Mouse (Mus musculus): ENCODE measurements around the gene Acrbp. TPM values are rescaled to one million over a fixed set of nuclear protein-coding genes. Genes with fewer than 3 reads are reported as not detected.
"Not testable (repeated sequence)": the region's sequence is repeated elsewhere in the genome, so short reads cannot be mapped to it uniquely, and the experiment has no call there.

The Acrbp gene
- polyA plus RNA-seq, 1 experiment from 2014 or later: 10.6 TPM

DNA sequence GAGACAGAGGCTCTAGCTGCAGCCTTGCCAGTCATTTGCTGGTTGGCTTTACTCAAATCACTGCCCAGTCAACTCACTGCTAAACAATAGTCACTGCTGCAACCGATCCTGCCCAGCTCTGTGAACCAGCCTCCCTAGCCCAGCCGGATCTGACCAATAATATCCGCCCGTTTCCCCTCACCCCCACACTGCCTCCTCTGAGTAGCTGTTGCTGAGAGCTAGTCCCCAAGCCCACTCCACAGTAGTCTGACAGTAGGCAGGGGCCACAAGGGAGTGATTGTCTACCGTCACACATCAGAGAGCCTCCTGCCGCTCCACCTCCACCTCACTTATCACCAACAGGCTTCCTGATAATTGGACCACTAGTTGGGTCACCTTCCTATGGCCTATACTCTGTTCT is 12.0 kb downstream of the Acrbp start:
- Histone ChIP-seq H3K9ac (ENCODE audit: low read depth, low read length) (0 out of 2 replicates have a peak overlapping the region, but pooled peaks have one; percentile 37), H3K4me2 (ENCODE audit: low read depth, low read length) (no peak overlapping the region), H3K27ac (ENCODE audit: low read length) (no peak overlapping the region), H3K27me3 (replicated peaks; ENCODE audit: control insufficient read depth, insufficient read depth, low read length) (no peaks in the 10 kb centered on the region), H3K4me3 (ENCODE audit: low read length) (no peak overlapping the region), H3K9me3 (ENCODE audit: control insufficient read depth, low read length) (no peaks in the 10 kb centered on the region), H3K4me1 (ENCODE audit: control insufficient read depth, insufficient read depth, low read length) (0 out of 2 replicates have a peak, but pooled peaks cover 6% of the 10 kb centered on the region), H3K36me3 (ENCODE audit: control insufficient read depth, insufficient read depth, low read length) (no peaks in the 10 kb centered on the region)
- 41% methylated on average over 6 of the region's 6 CpGs for WGBS
- ATAC-seq: no peak

GRCm38 (mm10) chr6:125062511-125062910 is 13.0 kb downstream of the Acrbp start:
- H3K9ac ChIP-seq (ENCODE audit: low read depth, low read length): no peak overlapping the region
- no peak for ATAC-seq

DNA sequence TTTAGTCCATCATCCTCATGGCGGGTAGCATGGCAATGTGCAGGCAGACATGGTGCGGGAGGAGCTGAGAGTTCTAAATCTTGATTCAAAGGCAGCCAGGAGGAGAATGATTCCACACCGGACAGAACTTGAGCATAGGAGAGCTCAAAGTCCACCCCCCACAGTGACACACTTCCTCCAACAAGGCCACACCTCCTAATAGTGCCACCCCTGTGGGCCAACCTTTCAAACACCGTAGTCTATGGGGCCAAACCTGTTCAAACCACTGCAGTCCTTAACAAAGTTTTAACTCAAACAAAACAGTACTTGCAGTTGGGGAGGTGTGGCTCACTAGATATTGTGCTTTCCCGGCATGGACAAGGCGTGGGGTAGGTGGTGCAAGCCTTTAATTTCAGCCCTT is 14.4 kb downstream of the Acrbp start:
- ATAC-seq: no peak
- H3K4me3 ChIP-seq (ENCODE audit: low read length): no peak overlapping the region
- 0 out of 2 replicates have a peak, but pooled peaks cover 6% of the 10 kb centered on the region for H3K4me1 ChIP-seq (ENCODE audit: control insufficient read depth, insufficient read depth, low read length)
- no peak overlapping the region for H3K4me2 ChIP-seq (ENCODE audit: low read depth, low read length)
- no peak overlapping the region for H3K27ac ChIP-seq (ENCODE audit: low read length)
- no peaks in the 10 kb centered on the region for H3K36me3 ChIP-seq (ENCODE audit: control insufficient read depth, insufficient read depth, low read length)
- no peaks in the 10 kb centered on the region for H3K9me3 ChIP-seq (ENCODE audit: control insufficient read depth, low read length)
- WGBS: 67% methylated on average over 6 of the region's 6 CpGs
- no peak overlapping the region for H3K9ac ChIP-seq (ENCODE audit: low read depth, low read length)
- no peaks in the 10 kb centered on the region for H3K27me3 ChIP-seq (replicated peaks; ENCODE audit: control insufficient read depth, insufficient read depth, low read length)

More at GRCm38 (mm10) chr6:125062511-125062910, 13.0 kb downstream of the Acrbp start:
- Histone ChIP-seq H3K4me3 (ENCODE audit: low read length) (no peak overlapping the region), H3K36me3 (ENCODE audit: control insufficient read depth, insufficient read depth, low read length) (no peaks in the 10 kb centered on the region), H3K27me3 (replicated peaks; ENCODE audit: control insufficient read depth, insufficient read depth, low read length) (no peaks in the 10 kb centered on the region), H3K9me3 (ENCODE audit: control insufficient read depth, low read length) (no peaks in the 10 kb centered on the region), H3K27ac (ENCODE audit: low read length) (no peak overlapping the region), H3K4me1 (ENCODE audit: control insufficient read depth, insufficient read depth, low read length) (0 out of 2 replicates have a peak, but pooled peaks cover 6% of the 10 kb centered on the region), H3K4me2 (ENCODE audit: low read depth, low read length) (no peak overlapping the region)
- WGBS: 83% methylated on average over 5 of the region's 5 CpGs

GRCm38 (mm10) chr6:125065223-125065622 is 15.7 kb downstream of the Acrbp start:
- H3K4me2 ChIP-seq (ENCODE audit: low read depth, low read length); H3K4me1 ChIP-seq (ENCODE audit: control insufficient read depth, insufficient read depth, low read length); H3K27me3 ChIP-seq (replicated peaks; ENCODE audit: control insufficient read depth, insufficient read depth, low read length); H3K9ac ChIP-seq (ENCODE audit: low read depth, low read length); H3K27ac ChIP-seq (ENCODE audit: low read length); ATAC-seq; H3K36me3 ChIP-seq (ENCODE audit: control insufficient read depth, insufficient read depth, low read length); H3K9me3 ChIP-seq (ENCODE audit: control insufficient read depth, low read length); H3K4me3 ChIP-seq (ENCODE audit: low read length): not testable (repeated sequence)
- WGBS: no CpG with 5 or more reads among the region's 1 CpGs

- peak; percentile 52 for ATAC-seq
- no peaks in the 10 kb centered on the region for H3K36me3 ChIP-seq (ENCODE audit: control insufficient read depth, insufficient read depth, low read length)
- H3K9ac ChIP-seq (ENCODE audit: low read depth, low read length): peak within 1 kb of the TSS; percentile 56
- no peaks in the 10 kb centered on the region for H3K27me3 ChIP-seq (replicated peaks; ENCODE audit: control insufficient read depth, insufficient read depth, low read length)
- peak within 1 kb of the TSS; percentile 37 for H3K4me3 ChIP-seq (ENCODE audit: low read length)
- H3K27ac ChIP-seq (ENCODE audit: low read length): no peak within 1 kb of the TSS
- 45% methylated on average over 8 of the region's 8 CpGs for WGBS
- no peaks in the 10 kb centered on the region for H3K9me3 ChIP-seq (ENCODE audit: control insufficient read depth, low read length)
- peaks cover 9% of the 10 kb centered on the region for H3K4me1 ChIP-seq (ENCODE audit: control insufficient read depth, insufficient read depth, low read length)
- H3K4me2 ChIP-seq (ENCODE audit: low read depth, low read length): peak within 1 kb of the TSS; percentile 43
These were observed 18.1 kb downstream of the Acrbp start, which contains the start of gene Lpar5 for GRCm38 (mm10) chr6:125067571-125067995. Gene Lpar5, plus strand, starts transcription at chr6:125067920.

- Histone ChIP-seq H3K4me2 (ENCODE audit: low read depth, low read length) (peak overlapping the region; percentile 36), H3K4me1 (ENCODE audit: control insufficient read depth, insufficient read depth, low read length) (peaks cover 9% of the 10 kb centered on the region), H3K4me3 (ENCODE audit: low read length) (peak overlapping the region; percentile 11), H3K36me3 (ENCODE audit: control insufficient read depth, insufficient read depth, low read length) (no peaks in the 10 kb centered on the region), H3K9me3 (ENCODE audit: control insufficient read depth, low read length) (no peaks in the 10 kb centered on the region), H3K27ac (ENCODE audit: low read length) (peak overlapping the region; percentile 91), H3K9ac (ENCODE audit: low read depth, low read length) (peak overlapping the region; percentile 25), H3K27me3 (replicated peaks; ENCODE audit: control insufficient read depth, insufficient read depth, low read length) (no peaks in the 10 kb centered on the region)
- peak; percentile 93 for ATAC-seq
- WGBS: 75% methylated on average over 18 of the region's 18 CpGs
These were observed 21.8 kb downstream of the Acrbp start for GRCm38 (mm10) chr6:125071170-125071895.

DNA sequence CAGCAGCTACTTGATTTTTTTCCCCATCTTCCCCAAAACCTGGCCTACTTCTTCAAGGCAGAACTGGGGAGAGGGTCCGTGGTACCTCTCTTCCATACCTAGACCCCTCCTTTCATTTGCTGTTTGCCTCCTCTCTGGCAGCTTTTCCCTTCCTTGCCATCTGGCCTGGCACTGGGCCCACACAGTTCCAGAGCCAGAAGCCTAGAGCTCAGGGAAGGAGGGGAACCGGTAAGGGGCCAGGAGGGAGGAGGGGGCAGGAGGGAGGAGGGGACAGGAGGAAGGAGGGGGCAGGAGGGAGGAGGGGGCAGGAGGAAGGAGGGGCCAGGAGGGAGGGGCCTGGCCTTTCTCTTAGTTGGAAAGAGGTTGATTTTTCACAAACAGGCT is 22.4 kb downstream of the Acrbp start:
- Histone ChIP-seq H3K9ac (ENCODE audit: low read depth, low read length) (peak overlapping the region; percentile 25), H3K9me3 (ENCODE audit: control insufficient read depth, low read length) (no peaks in the 10 kb centered on the region), H3K27ac (ENCODE audit: low read length) (peak overlapping the region; percentile 91), H3K4me3 (ENCODE audit: low read length) (peak overlapping the region; percentile 11; the same call in 1 of the 2 replicates), H3K36me3 (ENCODE audit: control insufficient read depth, insufficient read depth, low read length) (no peaks in the 10 kb centered on the region), H3K4me1 (ENCODE audit: control insufficient read depth, insufficient read depth, low read length) (peaks cover 9% of the 10 kb centered on the region), H3K27me3 (replicated peaks; ENCODE audit: control insufficient read depth, insufficient read depth, low read length) (no peaks in the 10 kb centered on the region), H3K4me2 (ENCODE audit: low read depth, low read length) (peak overlapping the region; percentile 36)
- ATAC-seq: peak; percentile 10; the same call in 1 of the 2 replicates
- WGBS: 21% methylated on average over 1 of the region's 2 CpGs

DNA sequence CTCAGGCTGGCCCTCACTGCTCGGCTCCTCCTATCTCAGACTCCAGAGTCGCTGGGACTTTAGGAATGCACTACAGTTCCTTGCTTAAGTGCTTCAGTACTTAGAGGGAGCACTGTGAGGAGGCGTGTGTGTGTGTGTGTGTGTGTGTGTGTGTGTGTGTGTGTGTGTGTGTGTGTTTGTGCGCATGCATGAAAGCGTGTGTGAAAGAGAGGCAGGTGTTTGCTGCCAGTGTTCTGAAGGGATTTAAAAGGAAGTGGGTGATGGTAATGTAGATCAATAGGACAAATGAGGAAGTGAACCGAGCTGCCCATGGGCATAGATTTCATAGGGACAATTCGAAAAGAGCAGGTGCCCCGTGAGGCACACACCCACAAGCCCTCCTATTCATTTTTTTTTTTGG is 24.3 kb downstream of the Acrbp start:
- H3K4me3 ChIP-seq (ENCODE audit: low read length): no peak overlapping the region
- H3K36me3 ChIP-seq (ENCODE audit: control insufficient read depth, insufficient read depth, low read length): no peaks in the 10 kb centered on the region
- H3K27ac ChIP-seq (ENCODE audit: low read length): no peak overlapping the region
- no peak overlapping the region for H3K4me2 ChIP-seq (ENCODE audit: low read depth, low read length)
- H3K9ac ChIP-seq (ENCODE audit: low read depth, low read length): no peak overlapping the region
- WGBS: 64% methylated on average over 8 of the region's 8 CpGs
- ATAC-seq: no peak
- no peaks in the 10 kb centered on the region for H3K27me3 ChIP-seq (replicated peaks; ENCODE audit: control insufficient read depth, insufficient read depth, low read length)
- H3K9me3 ChIP-seq (ENCODE audit: control insufficient read depth, low read length): no peaks in the 10 kb centered on the region
- peaks cover 9% of the 10 kb centered on the region for H3K4me1 ChIP-seq (ENCODE audit: control insufficient read depth, insufficient read depth, low read length)

GRCm38 (mm10) chr6:125081394-125081793 is 31.9 kb downstream of the Acrbp start:
- Histone ChIP-seq H3K4me1 (ENCODE audit: control insufficient read depth, insufficient read depth, low read length) (peaks cover 20% of the 10 kb centered on the region), H3K27me3 (replicated peaks; ENCODE audit: control insufficient read depth, insufficient read depth, low read length) (no peaks in the 10 kb centered on the region), H3K9me3 (ENCODE audit: control insufficient read depth, low read length) (no peaks in the 10 kb centered on the region), H3K4me3 (ENCODE audit: low read length) (peak overlapping the region; percentile 49), H3K27ac (ENCODE audit: low read length) (peak overlapping the region; percentile 79), H3K9ac (ENCODE audit: low read depth, low read length) (peak overlapping the region; percentile 71), H3K4me2 (ENCODE audit: low read depth, low read length) (peak overlapping the region; percentile 88), H3K36me3 (ENCODE audit: control insufficient read depth, insufficient read depth, low read length) (no peaks in the 10 kb centered on the region)
- WGBS: 25% methylated on average over 25 of the region's 25 CpGs
- ATAC-seq: peak; percentile 23; the same call in 1 of the 2 replicates
